Mouse (Mus musculus) cerebellum, adult 9-10 months (tissue): Measurements from ENCODE around the gene Hs6st2.
A peak's percentile ranks its signal among the peaks of the same experiment; 100 is the strongest.

Source experiments
- DNase-seq: peaks from one replicate; pipeline ENCODE4 v3.0.0; 2022

Hs6st2 gene

DNA sequence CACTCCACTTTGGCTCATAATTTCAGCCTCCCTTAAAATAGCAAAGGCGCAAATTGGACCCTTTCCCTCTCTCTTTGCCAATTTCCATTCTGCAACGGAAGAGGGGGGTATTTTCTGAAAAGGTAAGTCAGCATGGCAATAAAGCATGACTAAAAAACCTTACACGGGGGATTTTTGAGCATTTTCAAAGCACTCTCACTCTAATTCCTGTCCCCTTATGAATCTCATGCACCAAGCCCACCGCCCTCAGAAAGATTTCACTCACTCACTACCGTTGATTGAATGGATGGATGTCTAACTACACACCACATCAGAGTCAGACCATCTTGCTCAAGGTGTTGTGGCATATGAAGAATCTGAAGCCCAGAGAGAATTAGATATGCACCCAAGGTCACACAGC lies at the start of gene Hs6st2:
Hs6st2 (minus strand) TSS at position 101 of the 400 bp plus-strand sequence.
- DNase-seq, result no peak

DNA sequence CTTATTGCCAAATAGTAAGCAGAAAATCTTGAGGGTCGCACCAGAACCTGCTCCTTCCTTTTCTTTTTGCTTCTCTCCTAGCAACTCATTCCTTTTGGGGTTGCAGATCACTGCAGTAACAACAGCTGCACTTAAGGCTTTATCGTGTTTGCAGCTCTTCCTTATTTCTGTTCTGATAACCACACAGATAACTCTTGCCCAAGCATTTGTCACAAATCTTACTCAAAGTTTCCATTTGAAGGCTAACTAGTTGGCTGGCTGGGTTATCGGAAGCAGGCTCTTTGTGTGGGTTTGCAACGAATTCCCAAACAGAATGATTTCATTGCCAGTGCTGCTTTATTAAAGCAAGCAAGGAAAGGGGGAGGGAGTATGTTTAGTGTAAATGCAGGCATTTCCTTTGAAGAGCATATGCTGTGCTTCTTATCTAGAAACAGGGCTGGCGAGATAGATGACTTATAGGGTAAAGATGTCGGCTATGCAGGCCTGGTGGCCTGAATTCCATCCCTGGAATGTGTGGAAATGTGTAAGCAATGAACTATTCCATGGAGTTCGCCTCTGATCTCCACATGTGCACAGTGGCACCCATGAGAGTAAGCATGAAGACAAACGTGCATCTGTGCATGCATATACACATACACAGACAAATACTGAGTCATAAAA lies 32.6 kb upstream of the Hs6st2 start:
- DNase-seq, result no peak

DNA sequence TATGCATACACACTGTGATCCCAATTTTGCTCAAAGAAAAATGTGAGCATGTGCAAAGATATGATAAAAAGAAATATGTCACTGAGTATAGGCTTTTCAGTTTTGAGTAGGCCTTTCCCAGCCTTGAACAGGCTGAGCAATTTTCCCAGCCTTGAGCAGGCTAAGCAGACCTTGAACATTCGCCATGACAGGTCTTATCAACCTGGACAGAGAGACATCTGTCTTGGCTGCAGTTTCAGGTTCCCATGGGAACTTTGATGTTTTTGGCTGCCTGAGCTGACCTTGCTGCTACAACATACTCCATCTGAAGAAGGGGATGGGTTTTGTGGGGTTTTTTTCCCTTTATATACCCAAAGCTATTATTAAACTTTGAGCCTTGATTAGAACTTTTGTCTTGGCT lies 31.3 kb upstream of the Hs6st2 start:
- DNase-seq, result no peak

DNA sequence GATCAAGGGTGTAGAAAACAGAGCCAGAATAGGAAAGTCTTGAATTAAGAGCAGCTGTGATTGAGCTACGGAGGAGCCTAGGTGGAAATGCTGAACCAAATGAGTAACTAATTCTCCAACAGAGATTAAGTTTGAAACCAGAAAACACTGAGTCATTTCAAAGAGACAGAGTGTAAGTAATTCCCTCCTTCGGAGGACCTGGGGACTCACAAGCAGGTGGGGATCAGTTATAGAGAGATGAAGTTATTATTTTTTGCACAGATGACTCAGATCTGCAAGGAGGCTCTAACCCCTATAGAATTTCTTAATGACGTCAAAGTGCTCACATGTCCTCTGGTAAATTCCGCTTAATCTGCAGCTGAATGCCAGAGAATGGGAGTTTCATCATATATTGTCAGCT lies 21.2 kb upstream of the Hs6st2 start:
- no peak for DNase-seq

DNA sequence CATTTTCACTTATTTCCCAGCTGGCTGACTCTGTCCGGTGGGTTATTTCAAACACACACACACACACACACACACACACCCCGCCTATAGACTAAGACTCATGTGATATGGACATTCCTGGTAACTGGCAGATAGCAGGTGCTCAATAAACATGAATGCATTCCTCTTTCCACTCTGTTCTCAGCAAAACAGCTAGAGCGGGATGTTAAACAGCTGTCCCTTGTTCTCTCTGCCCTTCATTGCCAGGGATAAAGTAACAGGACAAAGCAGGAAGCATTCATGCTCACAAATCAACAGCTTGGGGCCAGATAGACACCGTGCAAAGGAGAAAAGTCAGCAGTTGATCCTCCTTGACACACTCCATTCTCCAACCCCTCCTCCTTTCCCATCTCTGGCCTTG lies 17.4 kb upstream of the Hs6st2 start:
- no peak for DNase-seq

DNA sequence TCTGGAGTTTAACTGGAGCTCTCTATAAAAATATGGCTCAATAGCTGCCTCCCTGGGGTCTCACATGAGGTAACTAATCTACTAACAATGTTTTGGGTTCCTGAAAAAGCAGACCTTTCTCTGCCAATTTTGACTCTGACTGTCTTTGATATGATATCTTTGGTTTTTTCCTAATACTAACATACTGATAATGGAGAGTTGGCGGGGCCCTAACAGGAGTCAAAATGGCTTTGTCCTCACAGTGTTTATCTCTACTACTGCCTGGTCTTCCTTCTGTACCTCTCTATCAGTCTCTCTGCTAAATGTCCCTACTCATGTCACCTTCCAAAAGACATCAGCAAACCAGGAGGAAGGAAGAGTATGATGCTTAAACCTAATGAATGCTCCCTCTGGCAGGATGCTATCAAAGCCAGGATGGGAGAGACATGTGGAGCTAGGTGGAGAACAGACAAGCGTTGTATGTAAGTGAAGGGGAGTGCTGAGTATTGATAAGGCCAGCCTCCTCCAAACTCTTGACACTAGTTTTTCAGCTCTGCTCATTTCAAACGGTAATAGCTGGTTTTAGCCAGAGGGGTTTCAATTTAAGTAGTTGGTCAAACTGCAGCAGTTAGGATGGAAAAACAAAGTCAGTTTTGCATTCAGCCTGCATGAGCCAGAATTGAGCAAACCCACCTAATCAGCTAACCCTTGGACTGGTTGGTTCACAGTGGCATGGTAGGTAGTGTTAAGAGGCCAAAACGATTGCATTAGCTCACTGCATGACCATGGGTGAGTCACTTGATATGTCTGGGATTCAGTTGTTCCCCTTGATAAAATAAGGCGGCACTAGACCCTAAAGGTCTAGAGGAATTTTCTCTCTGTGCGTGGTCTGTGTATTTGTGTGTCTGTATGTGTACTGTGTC lies 4.6 kb upstream of the Hs6st2 start:
- no peak for DNase-seq

DNA sequence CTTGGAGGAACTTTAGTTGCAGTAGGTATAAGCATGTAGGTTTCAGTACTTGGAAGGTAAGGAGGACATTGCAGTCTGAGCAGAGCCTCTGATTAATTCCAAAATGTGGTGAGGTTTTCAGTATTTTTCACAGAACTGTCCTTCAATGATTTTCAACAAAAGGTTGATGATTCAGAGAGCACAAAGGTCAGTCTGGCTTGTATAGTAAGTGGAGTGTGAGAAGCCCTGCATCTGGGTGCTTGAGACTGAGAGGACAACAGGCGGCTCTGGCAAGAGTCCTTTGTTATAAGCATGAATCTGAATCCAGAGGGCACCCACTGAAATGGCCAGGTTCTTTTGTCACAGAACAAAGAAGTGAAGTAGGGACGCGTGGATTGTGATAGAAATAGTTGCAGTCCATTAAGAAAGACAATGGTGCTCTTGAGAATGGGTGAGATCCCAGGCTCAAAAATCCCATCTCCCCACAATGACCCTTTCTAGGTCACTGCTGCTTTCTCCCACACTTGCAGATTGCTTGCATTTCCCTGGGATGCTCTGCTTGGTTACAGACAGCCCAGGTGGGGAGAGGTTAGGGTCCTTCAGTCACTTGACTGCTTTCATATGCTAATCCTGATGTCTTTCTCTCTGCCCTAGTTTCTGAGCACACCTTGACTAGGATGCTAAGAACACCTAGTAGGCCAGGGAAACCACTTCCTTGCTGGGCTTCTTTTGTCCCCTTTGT lies 2.8 kb upstream of the Hs6st2 start:
- DNase-seq, result no peak

DNA sequence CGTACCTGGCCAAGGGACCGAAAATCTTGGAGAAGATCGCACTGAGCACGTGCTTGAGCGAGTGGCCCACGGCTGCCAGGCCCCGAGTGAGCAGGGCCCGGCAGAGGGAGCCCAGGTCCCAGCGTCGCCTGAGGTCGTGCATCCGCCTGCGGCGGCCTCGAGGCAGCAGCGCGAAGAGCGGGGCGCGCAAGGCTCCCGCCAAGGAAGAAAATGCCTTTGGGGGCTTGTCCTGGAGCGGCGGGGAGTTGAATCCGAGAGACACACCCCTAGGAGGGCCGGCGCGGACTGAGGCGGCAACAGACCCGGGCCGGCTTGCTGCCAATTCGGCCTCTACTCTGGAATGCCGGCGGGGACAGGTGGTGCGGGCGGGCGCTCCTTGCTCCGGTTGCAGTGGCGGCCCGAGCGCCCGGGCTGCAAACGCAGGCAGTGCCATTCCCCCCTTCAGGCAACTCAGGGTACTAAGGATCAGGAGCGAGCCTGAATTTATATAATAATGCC lies 437 bp downstream of the Hs6st2 start:
- peak; percentile 74 for DNase-seq

DNA sequence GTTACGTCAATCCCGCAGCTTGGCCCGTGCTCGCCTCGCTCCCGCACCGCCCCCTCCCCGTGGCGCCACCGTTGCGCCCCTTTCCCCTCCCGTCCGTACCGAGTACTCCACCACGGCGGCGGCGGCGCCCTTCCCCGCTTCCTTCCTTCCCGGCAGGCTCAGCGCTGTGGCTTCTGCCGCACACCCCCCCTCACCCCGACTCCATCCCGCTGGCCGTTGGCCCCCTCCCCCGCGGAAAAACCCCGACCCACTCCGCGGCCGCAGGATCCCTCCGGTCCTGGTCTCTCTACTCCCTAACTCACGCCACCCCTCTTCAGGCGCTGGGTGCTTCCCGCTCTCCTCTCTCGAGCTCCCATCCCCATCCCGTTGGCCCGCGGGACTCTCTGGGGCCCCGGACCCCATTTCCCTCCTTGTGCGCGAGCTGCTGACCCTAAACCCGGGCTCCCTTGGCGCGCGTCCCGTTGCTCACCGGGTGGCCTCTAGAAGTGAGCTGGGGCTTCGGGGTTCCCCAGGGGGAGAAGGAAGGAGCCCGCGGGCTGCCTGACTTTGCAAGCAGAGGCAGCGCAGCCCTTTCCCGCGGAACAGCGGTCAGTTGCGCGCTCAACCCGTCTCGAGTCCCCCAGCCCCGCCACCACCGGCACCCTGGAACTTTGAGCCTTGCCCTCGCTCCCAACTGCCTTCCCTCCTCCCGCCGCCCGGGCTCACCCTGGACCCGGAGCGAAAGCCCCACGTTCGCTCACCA lies 1.1 kb downstream of the Hs6st2 start:
- peak; percentile 57 for DNase-seq

DNA sequence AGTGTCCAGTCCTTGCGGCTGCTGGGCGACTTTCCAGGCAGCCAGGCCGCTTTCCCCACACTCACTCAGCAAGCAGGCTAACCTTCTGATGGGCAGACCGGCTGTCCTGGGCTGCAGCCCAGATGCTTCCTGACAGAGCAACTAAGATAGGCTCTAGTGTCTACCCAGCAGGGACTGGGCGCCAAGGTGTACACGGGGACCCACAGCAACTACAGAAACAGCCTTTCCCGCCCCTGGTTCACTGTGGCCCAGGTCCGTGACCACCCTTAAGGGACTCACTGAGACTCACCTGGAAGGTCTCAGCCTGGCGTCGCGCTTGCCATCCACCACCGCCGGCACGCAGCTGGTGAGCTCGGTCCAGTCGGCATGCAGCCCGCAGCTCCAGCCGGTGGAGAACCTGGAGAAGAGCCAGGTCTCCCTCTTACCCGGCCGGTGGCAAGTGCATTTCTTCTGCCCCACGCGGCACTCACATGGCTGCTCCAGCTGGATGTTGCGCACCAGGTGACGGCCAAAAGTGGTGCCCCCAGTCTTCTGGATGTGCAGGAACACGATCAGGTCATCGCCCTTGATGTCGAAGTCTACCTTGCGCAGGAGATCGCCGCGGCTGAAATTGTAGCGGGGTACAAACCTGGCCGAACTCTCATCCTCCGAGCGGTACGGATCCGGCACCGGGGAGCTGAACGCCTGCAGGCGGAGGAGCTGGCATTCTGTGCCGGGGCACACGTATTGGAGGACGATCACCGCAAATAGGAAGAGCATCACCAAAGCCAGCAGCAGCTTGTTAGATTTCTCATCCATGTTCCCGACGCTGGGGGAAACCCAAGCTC lies 1.8 kb downstream of the Hs6st2 start:
- DNase-seq, result peak; percentile 51

DNA sequence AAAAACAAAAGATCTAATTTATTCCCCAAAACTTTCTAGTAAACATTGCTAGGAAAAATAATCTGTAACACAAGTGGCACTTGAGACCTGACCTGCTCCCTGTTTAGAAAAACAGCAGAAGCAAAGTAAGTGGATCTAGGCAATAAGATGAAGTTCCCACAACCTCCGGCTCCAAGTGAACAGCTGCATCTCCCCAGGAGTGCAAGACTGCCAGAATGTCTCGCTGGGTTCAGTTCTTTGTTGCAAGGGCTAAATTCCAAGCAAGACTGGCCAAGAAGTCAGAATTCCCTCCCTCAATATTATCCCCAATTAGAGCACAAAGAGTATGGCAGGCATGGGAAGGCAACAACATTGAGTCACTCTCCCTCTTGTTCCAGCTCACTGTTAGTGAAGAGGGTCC lies 23.4 kb downstream of the Hs6st2 start:
- DNase-seq, result peak; percentile 14

DNA sequence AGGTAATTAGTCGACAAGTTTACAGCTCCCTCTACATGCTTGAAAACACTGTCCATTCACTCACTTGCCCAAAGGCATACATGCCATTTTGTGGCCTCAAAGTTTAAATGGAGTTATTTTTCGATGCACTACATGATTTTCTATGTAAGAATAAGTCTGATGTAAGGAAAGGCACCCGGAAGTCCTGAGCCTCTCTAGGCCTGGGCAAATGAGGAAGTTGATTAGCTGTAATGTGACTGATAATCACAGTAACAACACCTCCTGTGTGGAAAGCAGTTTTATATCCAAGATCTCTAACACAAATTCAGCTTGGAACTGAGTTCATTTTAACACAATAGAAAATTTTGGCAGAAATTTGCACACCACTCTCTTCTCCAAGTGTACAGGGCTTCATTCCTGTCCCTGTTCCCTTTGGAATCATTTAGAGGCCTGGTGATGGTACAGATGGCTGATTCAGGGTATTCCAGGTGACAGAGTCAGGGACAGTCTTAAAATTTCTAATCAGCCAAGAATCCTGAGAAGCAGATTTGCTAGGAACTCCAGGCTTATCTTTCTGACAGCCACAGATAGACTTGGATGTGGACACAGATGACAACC lies 38.9 kb downstream of the Hs6st2 start:
- DNase-seq, result peak; percentile 42

DNA sequence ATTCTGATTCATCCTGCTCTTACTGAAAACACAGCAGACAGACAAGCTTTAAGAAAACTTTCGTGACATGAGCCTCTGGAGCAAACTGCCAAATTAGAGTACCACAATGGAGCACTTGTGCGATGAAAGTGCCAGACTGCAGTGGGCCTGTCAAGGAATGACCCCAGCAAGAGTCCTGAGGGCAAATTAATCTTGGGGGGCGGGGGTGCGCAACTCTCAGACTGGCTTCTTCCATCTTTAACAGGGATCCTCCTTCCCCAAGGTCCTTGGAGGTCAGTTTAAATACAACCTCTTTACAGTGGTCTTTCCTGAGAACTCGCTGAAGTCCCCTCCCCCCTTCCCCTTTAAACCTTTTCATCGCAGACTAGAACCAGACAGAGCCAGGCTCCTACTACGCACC lies 45.9 kb downstream of the Hs6st2 start:
- no peak for DNase-seq

DNA sequence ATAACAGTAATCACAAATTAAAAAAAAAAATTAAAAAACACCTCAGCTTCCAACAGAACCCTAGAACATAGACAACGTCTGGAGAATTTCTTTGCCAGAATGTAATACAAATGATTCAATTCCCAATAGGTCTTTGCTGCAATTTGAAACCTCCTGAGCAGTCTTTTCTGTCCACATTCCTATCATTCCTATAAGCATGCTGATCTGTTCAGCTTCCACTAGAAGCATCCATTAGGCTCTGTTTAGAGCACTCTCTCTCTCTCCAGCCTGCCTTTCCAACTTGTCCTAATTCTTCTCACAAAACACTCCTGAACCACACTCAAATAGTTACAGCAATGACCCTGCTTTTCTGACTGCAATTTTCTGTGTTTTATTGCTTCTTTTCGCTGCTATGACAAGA lies 50.3 kb downstream of the Hs6st2 start:
- DNase-seq, result no peak

DNA sequence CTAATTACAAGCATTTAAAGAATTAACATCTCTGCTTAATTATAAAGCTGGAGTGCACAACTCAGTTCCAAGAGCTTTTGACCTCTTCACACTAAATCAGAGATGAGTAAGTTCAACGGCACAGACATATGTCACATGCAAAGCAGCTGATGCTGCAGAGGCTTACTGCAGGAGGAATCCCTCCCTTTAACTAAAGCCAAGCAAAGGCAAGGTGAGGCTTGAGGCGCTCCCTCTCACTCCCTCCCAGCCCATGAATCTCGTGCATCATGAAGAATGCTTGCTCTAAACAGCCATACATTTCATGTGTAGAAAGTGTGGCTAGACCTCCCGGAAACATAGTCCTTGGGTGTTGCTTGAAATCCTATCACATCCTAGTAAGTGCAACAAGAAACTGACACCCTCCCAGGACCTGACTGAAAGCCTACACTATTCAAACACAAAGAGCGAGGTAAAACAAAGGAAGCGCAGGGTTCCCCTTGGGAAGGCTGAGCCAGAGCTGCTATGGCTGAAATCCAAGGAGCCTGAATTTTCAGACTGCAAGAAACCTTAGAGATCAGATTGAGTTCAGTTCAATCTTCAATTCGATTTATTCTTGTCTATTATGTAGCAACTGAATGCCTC lies 67.2 kb downstream of the Hs6st2 start:
- no peak for DNase-seq

DNA sequence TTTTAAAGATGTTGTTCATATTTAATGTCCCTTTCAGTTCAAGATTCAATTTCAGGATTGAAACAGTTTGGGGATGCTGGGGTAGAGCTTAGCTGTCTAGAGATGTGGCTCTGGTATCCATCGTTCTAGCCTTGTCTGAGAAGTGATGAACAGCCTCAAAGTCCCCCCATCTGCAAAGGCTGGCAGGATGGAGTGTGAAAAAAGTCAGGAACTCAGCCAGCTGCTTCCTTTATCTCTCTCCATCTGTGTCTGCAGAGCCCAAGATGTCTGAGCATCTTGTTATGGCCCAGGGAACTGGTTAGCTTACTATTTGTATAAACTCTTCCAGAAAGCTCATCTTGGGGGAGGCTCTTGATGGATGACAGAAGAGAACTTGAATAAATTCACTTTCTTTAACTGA lies 70.9 kb downstream of the Hs6st2 start:
- no peak for DNase-seq

DNA sequence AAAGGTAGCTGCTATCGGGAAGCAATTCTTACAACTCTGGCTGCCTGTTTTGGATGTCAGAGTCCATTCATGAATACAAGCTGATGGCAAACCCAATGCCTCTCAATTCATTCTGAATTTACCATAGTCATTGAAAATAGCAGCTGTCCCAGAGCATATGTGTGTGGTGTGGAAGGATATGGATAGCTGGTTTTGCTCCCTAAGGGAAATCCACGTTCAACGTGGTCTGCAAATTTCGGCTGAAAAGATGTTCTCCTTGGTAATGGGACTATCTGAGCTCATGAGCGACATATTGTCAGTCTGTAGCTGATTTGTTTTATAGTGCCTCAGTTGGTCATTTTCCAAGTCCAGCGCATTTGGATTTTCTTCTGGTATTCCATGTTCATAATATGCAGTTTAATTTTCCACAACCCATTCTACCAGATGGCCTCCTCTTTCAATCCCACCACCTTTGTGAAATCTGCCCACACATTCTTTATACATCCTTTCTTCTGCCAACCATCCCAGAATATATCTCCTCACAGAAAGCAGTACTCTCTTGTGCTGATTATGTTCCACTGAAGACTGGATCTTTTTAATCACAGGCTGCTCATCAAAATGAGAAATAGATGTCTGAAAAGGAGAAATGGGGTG lies 75.3 kb downstream of the Hs6st2 start:
- no peak for DNase-seq

DNA sequence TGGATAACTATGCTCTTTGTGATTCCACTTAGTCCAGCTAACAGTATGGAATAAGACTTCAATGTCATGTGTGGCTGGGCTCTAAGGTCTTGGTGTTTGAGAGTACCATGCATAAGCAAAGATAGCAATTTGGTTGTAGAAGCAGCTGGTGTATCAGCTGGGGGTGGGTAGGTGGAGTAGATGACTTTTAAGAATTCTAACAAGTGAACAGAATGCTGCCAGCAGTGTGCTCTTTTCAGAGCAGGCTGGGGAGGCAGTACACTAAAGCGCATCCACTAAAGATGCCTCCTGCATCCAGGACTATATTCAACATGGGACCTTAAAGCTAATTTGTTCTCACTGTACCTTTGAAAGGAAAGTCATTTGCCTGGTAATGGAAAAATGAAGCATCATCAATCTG lies 88.9 kb downstream of the Hs6st2 start:
- DNase-seq, result peak; percentile 32

DNA sequence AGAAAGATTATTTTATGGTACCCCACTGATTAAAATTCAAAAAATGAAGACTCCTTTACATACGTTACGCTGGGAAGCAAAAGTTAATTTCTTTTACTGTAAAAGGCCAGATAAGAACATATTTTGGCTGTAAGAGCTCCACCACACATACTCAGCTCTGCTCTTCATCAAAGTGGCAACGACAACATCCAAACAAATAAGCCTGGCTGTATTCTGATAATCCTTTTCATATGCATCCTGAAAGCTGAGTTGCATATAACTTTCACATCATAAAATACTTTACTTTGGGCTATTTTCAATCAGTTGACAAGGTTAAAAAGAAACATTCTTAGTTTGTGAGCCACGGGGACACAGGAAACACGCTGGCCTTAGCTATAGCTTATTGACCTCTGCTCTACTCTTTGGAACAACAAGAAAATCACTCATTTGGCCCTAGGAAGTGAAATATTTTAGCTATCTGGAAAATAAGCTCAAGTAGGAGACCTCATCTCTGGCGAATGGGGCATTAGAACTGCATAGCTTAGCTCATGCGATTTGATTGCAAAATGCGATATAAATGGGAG lies 91.1 kb downstream of the Hs6st2 start:
- DNase-seq, result no peak

DNA sequence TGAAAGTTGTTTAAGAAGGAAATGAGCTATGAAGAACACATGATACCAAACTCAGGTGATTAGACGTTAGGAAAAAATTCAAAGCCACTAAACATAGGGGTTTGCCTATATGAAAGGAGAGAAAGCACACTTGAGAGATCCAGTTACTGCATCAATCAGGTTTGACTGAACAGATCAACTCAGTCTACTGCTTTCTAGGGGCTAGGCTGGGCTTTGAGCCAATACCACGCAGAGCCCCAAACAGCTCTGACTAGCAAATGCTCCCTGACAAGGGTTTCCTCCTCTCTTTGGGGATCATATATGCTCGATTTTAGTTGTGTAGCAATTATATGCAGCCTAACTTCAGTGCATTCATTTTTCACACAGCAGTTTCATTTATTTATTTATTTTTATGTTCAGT lies 96.2 kb downstream of the Hs6st2 start:
- DNase-seq, result no peak
